Mouse (Mus musculus) layer of hippocampus, postnatal 36 days (tissue): ENCODE data around the gene Mettl11b. TPM values are rescaled to one million over a fixed set of nuclear protein-coding genes. Genes with fewer than 3 reads are reported as not detected.

Source experiments
- total RNA-seq, 2 experiments: library from RNA; stranded (reverse); gene quantifications; 2 replicates each; pipeline ENCODE4 v1.2.3; 2021

Mettl11b gene
- total RNA-seq, 2 experiments from 2014 or later, result 4.0 to 6.7 TPM

Other genes with a start within 250 kb of the Mettl11b start
- gene Kifap3, start 54.4 kb upstream of the Mettl11b start, total RNA-seq, result 100 to 1,000 TPM; 172 to 194 TPM
- gene Scyl3, start 203.9 kb upstream of the Mettl11b start, total RNA-seq, result 10 to 100 TPM; 18.6 to 22.6 TPM